Mouse (Mus musculus) 3134 (cell line): ENCODE measurements around the gene Micu1.
A peak's percentile ranks its signal among the peaks of the same experiment; 100 is the strongest.

Experiments
- DNase-seq: peaks from one replicate; pipeline ENCODE4 v3.0.0-alpha.2; 2011; ENCODE audit warnings: low spot score; ENCODE audit not compliant: insufficient read length; ENCODE audit errors: extremely low read depth

Micu1 gene

DNA sequence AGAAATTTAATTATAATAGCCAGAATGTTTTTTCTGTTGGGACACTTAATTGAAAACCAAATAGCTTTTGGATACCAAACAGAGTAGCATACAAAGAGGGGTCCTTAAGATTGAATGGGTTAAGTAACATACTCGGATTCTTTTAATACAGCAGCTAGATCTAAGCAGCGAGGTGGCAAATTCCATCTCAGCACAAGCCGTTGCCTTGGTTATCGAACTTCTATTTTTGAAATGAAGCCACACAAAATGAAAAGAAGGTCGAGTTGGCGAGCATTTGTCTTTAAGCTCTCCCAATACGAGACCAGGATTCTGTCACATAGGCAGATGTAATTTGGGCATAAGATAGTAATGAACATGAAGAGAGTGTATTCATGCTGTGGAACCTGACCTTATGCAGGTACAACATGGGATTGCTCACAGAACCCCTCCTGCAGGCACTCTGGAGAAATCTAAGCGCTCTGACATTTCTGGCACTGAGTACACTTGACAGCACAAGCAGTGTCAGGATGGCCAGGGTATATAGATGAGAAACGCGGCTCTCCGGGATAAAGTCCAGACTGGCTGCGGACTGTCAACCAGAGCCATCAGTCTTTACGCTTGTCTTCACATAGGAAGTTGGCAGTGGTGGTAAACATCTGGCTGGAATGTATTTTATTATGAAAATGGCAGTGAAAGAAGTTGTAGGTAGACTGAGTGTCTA lies 71.3 kb downstream of the Micu1 start:
- DNase-seq: no peak

DNA sequence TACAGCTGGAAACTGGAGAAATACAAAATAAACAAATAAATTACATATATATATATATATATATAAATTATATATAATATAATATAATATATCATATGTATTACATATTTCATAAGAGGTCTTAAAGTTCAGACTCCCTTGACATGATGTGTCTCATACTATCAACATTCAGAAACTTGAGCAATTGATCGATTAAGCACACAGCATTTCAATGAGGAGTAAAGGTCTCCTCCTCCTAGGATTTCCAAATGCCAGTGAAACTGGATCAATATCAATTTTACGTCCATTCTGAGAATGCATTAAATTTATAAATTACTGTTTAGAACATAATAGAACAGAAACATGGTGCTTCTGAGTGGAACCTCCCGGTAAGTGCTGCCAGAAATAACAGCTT lies 71.9 kb downstream of the Micu1 start:
- DNase-seq: no peak

DNA sequence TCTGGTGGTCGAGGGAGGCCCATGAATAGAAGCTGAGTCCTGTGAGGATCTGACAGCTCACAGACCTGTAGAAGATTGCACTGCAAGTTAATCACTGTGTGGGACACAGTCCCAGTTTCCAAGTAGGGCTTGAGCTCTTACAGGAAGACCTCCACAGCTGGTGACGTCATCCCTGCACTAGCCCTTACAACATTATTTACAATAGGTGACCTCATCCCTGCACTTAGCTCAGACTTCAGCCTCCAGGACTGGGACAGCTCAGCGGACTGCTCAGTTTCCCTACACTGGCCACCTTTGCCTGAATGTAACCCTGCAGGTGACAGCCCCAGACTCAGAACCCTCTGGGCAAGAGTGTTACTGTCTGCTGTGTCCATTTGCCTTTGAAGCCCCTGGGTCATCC lies 75.0 kb downstream of the Micu1 start:
- no peak for DNase-seq

GRCm38 (mm10) chr10:59778137-59778710 lies 75.9 kb downstream of the Micu1 start:
- no peak for DNase-seq

GRCm38 (mm10) chr10:59780698-59781097 lies 78.4 kb downstream of the Micu1 start:
- no peak for DNase-seq

DNA sequence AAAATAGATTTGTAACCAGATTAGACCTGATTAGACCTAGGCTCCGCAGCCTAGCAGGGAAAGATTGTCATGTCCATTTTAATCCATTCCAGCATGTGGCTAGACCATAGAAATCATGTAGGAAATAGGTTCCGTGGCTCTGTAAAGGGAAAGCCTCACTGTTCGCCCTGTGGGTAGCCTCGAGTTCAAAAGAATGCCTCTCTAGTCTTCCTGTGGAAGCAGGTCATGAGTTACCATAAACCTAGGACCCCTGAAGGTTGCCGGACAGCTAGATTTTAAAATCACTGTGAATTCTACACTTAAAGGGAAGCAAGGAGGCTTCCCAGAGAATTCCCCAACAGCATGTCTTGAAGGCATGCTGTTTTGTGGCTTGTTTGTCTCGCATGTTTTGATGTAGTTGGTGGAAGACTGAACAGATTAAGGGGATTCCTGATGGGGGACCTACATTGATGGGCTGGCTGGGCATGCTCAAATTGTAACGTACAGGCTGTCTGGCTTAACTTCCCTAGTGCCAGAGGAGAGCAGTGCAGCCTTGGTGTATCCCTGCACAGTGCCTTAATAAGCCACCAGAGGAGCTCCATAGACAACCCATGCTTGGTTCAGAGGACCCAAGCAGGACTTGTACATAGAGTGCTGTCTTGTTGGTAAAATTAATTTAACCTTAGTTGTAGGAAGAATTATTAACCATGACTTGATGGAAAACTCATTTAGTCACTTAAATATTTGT lies 79.1 kb downstream of the Micu1 start:
- DNase-seq: no peak

GRCm38 (mm10) chr10:59784731-59785685 lies 82.7 kb downstream of the Micu1 start:
- DNase-seq: no peak

- no peak for DNase-seq
These were observed 84.0 kb downstream of the Micu1 start for GRCm38 (mm10) chr10:59786289-59786688.

- DNase-seq: no peak
These were observed 85.0 kb downstream of the Micu1 start for GRCm38 (mm10) chr10:59787140-59787800.

- no peak for DNase-seq
These were observed 85.6 kb downstream of the Micu1 start for GRCm38 (mm10) chr10:59787870-59788269.

DNA sequence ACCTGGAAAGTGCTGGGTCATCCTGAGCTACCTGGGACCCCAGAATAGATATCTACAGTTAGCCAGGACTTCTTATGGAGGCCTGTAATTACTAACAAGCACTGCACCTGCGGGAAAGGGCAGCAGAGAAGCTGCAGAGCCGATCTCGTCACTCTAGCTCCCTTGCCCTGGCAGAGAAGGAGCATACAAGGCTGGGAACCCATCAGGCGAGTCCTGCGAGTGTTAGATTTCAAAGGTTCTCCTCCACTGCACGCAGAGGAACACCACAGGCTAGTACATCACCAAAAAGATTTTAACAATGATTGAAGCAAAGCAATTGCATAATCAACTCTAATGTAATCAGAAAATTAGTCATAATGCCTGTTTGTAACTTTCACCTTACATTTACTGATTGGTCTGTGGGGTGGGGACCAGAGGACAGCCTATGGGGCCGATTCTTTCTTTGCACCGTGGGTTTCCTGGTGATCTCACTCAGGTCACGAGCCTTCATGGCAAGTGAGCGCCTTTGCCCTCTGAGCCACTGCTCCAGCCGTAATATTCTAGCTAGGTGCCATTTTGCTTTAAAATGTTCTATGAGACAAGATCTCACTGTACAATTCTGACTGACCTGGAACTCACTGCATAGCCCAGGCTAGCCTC lies 88.1 kb downstream of the Micu1 start:
- DNase-seq: no peak

DNA sequence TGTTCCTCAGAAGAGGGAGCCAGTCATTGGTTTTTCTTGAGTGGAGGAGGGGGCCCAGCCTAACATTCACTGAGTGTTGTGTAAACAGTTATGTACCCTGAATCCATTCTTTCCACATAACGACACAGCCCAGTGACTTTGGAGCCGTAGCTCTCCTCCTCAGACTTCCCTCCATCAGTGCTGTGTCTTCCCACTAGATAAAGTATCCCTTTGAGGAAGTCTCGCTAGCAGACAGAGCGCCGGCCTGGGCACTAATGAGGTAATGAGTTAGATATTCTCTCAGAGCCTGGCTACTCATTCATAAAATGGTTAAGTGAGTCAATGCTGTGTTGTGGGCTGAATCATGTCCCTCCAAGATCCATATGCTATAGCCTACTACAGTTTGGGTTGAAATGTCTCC lies 89.6 kb downstream of the Micu1 start:
- no peak for DNase-seq

DNA sequence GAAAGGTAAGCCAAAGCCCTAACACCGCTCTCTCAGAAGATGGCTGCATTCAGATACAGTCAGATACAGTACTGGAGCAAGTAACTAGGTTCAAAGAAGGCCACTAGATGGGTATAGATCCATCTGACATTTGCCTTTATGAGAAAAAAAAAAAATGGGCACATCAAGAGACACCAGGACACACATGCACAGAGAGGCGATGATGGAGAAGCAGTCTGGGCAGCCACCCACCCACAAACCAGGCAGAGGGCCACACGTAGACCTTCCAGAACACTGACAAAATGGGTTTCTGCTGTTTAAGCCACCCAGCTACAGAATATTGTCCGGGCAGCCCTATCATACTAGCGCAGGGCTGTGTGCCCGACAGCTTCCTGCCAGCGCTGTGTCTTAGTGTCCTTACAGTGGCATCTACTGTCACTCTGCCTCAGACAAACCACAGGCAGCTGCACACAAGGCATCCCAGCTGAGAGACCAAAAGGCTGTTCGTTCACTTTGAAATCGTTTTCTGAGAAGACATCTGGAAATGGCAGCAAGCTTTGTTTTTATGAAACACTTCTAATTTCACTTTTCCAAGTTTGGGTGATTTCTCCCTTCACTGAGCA lies 90.4 kb downstream of the Micu1 start:
- DNase-seq: no peak

- DNase-seq: no peak
These were observed 91.2 kb downstream of the Micu1 start for GRCm38 (mm10) chr10:59793454-59793853.

DNA sequence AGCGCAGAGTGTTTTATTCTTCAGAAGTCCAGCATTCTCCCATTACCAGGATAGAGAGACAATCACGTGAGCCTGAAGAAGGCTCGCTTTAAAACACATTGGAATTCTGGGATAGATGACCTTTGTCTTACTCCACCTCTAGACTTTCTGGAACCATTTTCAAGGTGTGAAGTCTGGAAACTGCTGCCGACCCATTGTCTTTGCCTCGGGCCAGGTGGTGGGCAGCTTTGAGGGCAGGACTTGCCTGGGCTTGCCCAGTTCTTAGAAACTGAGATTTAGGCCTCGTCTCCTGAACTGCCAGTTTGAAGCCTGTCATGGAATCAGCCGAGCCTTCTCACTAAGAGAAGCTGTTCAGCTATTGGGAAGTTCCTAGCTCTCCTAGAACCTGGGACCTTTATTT lies 92.8 kb downstream of the Micu1 start:
- DNase-seq: no peak

GRCm38 (mm10) chr10:59795902-59796301 lies 93.6 kb downstream of the Micu1 start:
- DNase-seq: no peak

DNA sequence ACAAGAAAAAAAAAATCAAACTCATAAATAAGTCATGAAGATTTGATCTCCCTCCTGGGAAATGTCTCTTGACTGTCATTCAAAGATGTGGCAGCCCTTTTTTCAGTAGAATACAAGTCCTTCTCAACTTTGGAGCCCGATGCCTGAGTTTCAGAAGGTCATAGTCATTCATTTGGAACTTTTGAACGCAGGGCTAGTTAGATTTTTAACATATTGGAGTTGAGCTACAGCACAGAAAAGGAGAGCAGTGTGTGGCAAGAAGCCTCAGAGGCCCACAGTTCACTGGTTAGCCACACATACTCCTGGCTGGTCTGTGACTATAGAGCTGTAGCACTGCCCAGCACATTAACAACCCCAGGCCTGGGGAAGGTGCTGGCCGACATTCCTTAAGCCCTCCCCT lies 96.1 kb downstream of the Micu1 start:
- DNase-seq: no peak

DNA sequence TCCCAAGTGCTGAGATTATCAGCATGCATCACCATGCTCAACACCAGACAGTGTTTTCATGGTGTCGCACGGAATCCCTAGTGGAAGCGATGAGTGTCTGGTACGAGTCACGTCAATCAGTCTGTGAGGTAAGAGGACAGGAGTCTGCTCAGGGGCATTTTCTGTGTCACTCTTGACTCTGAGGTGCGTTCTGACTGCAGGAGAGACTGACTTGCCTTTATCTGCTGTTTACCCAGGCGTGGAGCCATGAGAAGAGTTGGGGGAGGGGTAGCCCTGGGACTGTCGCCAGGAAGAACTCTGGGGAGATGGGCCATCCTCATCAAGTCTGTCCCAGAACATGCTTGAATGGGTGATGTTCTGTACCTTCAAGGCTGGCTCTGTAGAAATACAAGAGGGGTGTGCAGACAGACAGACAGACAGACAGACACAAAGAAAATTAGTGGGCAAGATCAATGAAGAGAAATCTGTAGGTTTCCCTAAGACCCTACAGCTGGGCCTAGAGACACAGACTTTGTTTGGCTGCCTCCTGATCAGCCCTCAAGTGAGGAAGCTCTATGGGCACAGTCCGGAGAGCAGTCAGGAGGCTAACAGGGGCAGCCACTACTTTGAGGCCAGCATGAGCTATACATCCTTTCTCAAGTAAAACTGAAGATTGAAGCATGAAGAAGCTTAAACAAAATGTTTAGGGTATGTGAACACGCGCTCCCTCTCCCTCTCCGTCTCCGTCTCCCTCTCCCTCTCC lies 97.2 kb downstream of the Micu1 start:
- DNase-seq: no peak

GRCm38 (mm10) chr10:59800159-59800558 lies 97.9 kb downstream of the Micu1 start:
- DNase-seq: peak; percentile 18
